Mouse (Mus musculus): ENCODE results near the gene Tgfb1.

Gene Tgfb1

GRCm38 (mm10) chr7:25686680-25687531, at the start of gene Tgfb1:
Gene Tgfb1, plus strand, starts transcription at chr7:25687002.
- peak; percentile 45 for DNase-seq (ENCODE audit: low spot score)

- DNase-seq (ENCODE audit: low spot score): no peak
Measured at GRCm38 (mm10) chr7:25637099-25637498, 49.7 kb upstream of the Tgfb1 start.

GRCm38 (mm10) chr7:25639754-25640153, 47.0 kb upstream of the Tgfb1 start:
- no peak for DNase-seq (ENCODE audit: low spot score)

- no peak for DNase-seq (ENCODE audit: low spot score)
Measured at GRCm38 (mm10) chr7:25644136-25644535, 42.7 kb upstream of the Tgfb1 start.

GRCm38 (mm10) chr7:25644631-25645030, 42.2 kb upstream of the Tgfb1 start:
- DNase-seq (ENCODE audit: low spot score): no peak

- no peak for DNase-seq (ENCODE audit: low spot score)
Measured at GRCm38 (mm10) chr7:25645074-25645473, 41.7 kb upstream of the Tgfb1 start.

GRCm38 (mm10) chr7:25647574-25648123, 39.2 kb upstream of the Tgfb1 start:
- no peak for DNase-seq (ENCODE audit: low spot score)

GRCm38 (mm10) chr7:25649839-25650238, 37.0 kb upstream of the Tgfb1 start:
- no peak for DNase-seq (ENCODE audit: low spot score)

- no peak for DNase-seq (ENCODE audit: low spot score)
Measured at GRCm38 (mm10) chr7:25651281-25651680, 35.5 kb upstream of the Tgfb1 start.

- DNase-seq (ENCODE audit: low spot score): no peak
Measured at GRCm38 (mm10) chr7:25652244-25652759, 34.5 kb upstream of the Tgfb1 start.

GRCm38 (mm10) chr7:25655601-25656428, 31.0 kb upstream of the Tgfb1 start:
- DNase-seq (ENCODE audit: low spot score): no peak

- no peak for DNase-seq (ENCODE audit: low spot score)
Measured at GRCm38 (mm10) chr7:25657785-25658184, 29.0 kb upstream of the Tgfb1 start.

- DNase-seq (ENCODE audit: low spot score): peak; percentile 95
Measured at GRCm38 (mm10) chr7:25658657-25659472, 27.9 kb upstream of the Tgfb1 start, which contains the start of the genes Bckdha and Exosc5. Gene Bckdha, minus strand, starts transcription at chr7:25658981. Gene Exosc5, plus strand, starts transcription at chr7:25659164.

GRCm38 (mm10) chr7:25666381-25666780, 20.4 kb upstream of the Tgfb1 start:
- no peak for DNase-seq (ENCODE audit: low spot score)

GRCm38 (mm10) chr7:25669158-25669557, 17.6 kb upstream of the Tgfb1 start:
- DNase-seq (ENCODE audit: low spot score): no peak

- no peak for DNase-seq (ENCODE audit: low spot score)
Measured at GRCm38 (mm10) chr7:25669631-25670030, 17.2 kb upstream of the Tgfb1 start.

- DNase-seq (ENCODE audit: low spot score): no peak
Measured at GRCm38 (mm10) chr7:25670096-25670495, 16.7 kb upstream of the Tgfb1 start.

GRCm38 (mm10) chr7:25671686-25672085, 15.1 kb upstream of the Tgfb1 start:
- DNase-seq (ENCODE audit: low spot score): no peak

GRCm38 (mm10) chr7:25672442-25672841, 14.4 kb upstream of the Tgfb1 start:
- no peak for DNase-seq (ENCODE audit: low spot score)

GRCm38 (mm10) chr7:25674297-25674696, 12.5 kb upstream of the Tgfb1 start:
- DNase-seq (ENCODE audit: low spot score): no peak

GRCm38 (mm10) chr7:25674719-25675300, 12.0 kb upstream of the Tgfb1 start, which contains the start of gene Tmem91:
Gene Tmem91, minus strand, starts transcription at chr7:25675166.
- DNase-seq (ENCODE audit: low spot score): no peak
